Mouse (Mus musculus) MN1 (cell line): ENCODE measurements around the gene Il3.

Experiments used
- DNase-seq: peaks from one replicate; pipeline ENCODE4 v3.0.0-alpha.2; 2016; ENCODE audit warnings: low spot score

Gene Il3

DNA sequence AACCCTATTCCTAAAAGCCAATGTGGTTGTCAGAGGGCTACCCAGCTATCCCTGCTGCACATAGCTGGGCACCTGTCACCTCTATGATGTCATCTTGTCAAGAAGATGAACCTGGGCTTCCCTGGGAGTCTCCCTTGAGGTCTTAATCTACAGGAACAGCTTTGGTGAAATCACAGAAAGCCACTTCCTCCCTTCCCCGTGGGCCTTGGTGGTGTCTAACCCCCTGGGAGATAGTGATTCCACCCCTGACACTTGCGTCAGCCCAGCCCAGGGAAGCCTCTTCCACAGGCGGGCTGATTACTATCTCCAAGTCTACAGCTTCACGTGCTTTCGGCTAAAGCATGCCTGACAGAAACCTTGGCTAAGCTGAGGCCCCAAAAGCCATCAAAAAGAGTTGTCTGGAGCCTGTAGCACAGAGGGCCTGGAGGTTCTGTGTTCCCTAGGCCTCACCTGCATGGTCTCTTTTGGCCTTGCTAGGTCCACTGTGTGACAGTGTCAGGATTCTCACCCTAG lies 4.4 kb upstream of the Il3 start:
- DNase-seq, result no peak

DNA sequence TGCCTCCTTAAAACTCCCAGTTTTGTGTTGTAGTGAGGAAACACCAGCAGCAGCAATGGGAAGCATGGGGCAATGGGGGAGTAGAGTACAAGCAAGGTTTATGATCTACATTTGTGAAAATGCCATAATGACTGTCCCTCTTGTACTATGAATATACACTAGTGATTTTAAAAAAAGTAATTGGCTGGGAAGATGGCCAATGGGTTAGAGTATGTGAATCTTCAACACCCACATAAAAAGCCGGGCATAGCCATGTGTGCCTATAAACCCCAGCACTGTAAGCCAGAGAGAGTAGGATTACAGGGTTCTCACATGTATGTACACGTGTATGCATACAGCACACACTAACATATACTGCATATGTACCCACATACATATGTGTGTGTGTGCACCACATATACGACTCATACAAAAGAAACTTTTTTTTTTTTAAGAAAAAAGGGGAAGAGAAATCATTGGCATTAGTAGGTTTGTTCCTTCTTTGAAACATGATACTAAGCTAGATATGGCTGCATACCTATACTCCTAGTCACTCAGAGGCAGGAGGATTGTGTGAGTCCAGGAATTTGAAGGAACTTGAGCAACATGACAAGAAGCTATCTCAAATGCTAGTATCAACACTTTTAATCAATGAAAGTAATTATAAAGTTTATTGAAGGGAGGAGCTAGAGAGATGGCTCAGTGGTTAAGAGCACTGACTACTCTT lies 2.3 kb upstream of the Il3 start:
- DNase-seq, result no peak

DNA sequence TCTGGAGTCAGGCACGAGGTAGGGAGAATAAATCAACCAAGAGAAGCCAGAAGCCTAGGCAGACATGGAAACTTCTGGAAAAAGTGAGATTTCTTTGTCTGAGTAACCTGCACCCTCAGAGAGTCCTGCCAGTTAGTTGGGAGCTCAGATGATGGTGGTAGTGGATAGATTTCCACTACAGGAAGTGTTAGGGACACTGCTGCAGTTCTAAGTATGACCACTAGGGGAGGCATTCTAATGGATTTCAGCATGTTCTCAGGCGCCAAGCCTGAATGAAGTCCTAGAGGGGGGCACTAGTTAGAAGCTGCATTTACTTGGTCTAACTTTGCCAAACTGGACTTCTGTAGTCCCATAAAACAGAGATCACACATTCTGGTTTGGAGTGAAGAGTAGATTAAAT lies 2.5 kb downstream of the Il3 start:
- DNase-seq, result peak; percentile 59

DNA sequence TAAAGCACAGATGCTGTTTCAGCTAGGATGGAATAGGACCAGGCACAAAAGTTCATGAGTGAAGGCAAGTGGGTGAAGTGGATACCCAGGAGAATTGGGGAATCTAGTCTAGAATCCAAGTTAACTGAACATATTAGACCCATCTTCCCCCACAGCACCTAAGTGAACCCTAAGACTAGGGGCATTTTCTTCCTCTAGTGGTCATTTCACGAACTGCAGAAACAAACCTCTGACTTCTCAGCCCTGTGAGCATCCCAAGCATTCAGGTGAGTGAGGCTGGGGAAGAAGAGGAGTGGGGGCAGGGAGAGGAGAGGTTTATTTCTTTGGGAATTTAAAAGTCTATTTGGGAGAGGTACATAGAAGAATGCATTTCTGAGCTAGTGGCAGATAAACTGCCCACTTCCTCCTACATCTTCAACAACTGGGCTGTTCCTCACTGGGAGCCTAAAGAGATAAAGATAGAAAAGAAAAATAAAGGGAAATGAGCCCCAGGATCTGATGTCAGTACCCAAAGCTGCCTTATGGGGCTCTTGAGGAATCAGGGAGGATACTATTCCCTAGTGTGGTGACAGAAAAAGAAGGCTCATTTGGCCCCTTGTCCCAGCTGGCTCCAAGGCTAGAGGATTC lies 3.6 kb downstream of the Il3 start:
- no peak for DNase-seq

DNA sequence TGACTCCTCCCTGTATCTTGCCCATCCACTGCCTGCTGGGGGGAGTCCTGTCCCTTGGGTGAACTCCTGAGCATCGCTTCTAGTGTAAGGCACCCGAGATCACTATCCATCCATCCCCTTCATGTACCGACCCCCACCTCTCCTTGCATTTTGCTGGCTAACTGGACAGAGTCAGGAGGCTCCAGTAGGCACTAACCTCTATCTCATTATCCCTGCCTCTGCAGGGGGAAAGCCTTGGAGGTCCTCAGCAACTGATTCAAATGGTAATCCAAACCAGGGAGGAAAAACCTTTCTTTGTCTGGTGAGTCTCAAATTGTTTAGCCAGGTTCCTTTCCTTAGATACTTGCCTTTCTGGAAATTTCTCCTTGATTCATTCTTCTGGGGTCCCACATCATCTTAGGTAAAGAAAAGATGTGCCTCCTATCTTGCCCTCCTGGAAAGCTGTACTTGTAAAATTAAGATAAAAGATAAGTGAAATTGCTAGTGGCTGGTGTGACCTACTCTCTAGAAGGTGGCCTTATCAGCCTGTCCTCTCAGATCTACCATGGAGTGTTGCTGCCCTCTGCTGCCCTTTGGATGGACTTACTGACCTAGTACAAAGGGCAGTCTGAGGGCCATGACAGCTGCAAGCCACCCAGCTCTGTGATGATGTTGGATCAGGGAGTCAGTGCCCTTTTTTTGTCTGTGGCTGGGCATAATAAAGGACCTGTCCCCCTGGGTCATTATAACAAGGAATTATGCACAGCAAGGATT lies 10.3 kb downstream of the Il3 start:
- peak; percentile 95 for DNase-seq

DNA sequence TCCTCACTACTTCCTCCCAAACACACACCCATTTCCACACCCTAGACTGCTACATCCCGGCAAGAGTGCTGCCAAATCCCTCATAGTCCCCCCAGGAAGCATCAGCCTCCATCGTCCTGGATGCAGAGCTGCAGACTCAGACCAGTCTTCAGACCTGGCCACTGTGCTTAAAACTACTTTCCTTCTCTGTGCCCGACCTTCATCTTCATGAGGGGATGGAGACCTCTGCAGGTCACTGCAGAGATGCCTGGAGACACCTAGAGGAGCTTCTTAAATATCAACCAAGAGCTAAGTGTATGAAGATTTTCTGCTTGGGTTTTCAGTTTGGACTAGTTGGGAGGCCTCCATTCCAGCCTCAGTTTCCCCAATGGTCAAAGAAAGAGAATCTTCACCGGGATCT lies 13.0 kb downstream of the Il3 start:
- DNase-seq, result peak; percentile 80

DNA sequence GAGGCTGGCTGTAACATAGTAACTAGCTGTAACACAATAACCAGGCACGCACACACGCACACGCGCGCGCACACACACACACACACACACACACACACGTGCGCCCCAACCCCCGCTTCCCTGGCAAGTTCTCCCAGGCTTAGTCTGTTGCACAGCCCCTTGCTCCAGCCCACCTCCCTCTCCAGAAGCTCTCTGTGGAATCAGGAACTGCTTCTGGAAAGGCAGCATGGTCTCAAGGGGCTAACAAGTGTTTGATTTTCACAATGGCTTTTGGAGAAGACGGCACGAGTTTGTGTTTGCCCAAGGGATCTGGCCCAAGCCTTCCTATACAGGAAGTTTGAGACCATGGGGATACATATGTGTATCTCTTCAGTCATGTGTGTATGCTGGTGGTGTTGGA lies 16.5 kb downstream of the Il3 start:
- DNase-seq, result no peak

DNA sequence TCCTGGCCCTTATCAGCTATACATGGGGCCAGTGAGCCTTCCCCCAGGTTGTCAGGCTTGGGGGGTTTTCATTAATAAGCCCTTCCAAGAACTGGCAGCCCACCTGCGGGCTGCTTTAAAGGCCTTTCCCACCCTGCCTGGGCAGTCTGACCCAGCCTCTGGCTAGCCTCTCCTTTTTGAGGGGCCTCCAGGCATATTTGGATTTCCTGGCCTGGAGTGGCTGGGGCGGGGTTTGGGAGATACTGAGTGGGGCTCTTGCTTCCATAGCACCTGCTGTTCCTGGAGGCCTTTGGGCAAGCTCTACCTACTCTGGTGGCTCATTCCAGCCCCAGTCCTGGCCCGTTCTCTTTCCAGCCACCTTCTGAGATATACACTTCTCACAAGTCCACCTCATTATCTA lies 17.3 kb downstream of the Il3 start:
- no peak for DNase-seq

DNA sequence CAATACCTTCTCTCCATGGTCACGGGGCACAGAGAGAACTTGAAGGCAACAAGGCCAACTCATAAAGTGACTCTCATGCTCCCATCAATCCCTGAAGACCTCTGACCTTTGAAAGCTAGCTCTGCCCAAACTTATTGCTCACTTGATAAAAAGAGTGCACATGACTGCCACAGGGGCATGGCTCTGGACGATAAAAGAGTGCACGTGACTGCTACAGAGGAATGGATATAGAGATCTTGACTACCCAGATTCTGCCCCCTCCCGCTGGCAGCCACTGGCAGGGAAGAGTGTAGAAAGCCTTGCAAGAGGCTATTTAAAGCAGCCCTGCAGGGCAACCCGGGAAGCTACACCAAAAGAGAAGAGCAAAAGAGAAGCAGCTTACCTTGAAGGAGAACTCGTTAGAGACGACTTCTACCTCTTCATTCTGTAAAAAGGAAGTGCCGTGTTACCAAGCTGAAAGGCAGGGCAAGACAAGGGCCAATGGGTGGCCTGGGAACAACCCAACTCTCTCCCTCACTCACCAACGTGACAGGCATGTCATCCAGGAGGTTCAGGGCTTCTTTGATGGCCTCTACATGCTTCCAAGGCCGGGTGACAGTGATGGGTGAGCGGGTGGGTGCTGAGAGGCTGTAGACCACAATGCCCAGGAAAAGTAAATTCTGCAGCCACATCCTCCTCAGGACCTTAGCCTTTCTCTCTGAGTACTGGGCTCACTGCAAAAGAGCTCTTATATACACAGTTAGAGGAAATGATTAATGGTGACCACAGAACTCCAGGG lies 17.9 kb downstream of the Il3 start, which contains the start of gene Csf2:
Gene Csf2, minus strand, starts transcription at position 728 of the 778 bp plus-strand sequence.
- no peak for DNase-seq

DNA sequence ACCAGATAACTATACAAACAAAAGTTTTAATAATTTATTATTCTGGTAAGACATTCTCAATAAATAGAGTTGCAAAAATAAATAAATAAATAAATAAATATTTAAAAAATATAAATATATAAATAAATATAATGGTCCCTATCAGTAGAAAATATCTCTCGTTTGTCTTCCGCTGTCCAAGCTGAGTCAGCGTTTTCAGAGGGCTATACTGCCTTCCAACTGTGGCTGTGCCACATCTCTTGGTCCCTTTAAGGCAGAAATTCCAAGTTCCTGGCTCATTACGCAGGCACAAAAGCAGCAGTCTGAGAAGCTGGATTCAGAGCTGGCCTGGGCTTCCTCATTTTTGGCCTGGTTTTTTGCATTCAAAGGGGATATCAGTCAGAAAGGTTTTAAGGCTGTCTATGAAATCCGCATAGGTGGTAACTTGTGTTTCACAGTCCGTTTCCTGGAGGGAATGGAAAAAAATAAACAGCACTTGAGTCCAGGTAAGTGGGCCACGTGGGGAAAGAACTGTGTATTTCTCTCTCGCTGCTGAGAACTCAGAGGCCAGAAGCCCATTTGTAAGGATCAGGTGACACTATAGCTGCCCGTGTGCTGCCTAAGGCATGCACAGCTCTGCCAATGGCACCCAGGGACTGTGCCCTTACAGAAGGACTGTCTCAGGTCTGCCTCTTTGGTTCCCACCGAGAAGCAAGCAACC lies 19.7 kb downstream of the Il3 start:
- no peak for DNase-seq

DNA sequence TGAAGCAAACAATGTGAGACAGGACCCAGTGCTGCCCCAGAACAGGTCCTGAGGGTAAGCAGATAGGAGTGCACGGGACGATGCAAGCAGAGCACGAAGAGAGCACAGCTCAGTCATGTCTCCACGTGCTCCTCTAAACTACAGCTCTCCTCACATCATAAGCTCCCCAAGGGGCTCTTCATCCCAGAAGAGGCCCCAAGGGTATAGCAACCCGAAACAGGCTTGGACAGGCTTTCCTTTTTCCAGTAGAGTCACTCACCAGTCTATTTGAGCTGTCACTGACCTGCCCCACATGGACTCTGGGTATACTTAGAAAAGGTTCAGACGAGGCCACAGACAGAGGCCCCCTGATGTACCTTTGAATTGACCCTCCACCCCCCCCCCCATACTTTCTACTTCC lies 22.6 kb downstream of the Il3 start:
- no peak for DNase-seq

DNA sequence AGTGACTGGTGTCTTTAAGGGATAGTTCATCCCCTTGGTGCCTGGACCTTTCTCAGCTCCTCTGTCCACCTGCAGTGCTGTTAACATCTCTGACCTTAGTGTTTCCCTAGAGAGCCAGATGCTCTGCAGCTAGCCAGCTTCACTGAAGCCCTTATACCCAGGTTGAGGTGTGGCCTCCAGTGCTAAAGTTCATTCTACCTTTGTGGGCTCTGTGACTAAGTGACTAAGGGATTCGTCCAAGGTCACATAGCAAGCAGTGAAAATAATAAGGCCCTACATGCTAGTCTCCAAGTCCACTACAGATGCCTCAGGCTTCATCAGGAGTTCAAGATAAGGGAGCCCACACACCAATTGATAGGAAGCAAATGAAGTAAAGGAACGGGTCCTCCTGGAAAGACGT lies 24.6 kb downstream of the Il3 start:
- DNase-seq, result no peak

DNA sequence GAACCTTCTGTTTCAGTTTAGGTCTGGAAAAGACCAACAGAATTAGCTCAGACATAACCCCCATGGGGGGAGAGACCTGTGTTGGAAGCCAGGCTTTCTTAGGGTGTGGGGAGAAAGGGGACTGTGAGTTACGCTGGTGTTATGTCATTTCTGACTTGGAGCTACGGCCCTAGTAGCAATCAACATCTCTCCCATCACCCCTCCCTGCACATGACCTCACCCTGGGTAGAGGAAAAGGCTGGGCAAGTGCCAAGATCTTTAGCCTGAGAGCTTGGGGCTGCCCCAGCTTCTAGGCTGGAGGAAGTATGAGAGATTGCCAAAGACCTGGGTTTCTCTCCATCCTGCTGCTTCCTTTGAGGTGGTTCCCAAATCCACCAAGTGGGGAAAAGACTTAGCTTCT lies 30.1 kb downstream of the Il3 start:
- DNase-seq, result peak; percentile 74

DNA sequence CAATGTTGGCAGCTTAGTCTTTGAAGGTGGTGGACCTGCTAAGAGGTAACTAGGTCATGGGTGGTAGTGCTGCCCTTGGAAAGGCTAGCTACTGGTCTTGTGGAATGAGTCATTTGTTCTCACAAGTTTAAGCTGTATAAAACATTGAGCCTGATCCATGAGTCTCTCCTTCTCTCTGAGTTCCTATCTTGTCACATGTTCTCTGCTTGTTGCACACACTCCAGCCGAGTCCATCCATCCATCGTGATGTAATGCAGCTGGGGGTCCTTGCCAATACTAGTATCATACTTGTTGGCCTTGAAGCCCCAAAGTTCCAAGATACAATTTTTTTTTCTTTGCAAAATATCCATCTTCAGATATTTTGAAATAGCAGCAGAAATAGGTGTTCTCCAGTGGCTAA lies 39.6 kb downstream of the Il3 start:
- DNase-seq, result no peak

DNA sequence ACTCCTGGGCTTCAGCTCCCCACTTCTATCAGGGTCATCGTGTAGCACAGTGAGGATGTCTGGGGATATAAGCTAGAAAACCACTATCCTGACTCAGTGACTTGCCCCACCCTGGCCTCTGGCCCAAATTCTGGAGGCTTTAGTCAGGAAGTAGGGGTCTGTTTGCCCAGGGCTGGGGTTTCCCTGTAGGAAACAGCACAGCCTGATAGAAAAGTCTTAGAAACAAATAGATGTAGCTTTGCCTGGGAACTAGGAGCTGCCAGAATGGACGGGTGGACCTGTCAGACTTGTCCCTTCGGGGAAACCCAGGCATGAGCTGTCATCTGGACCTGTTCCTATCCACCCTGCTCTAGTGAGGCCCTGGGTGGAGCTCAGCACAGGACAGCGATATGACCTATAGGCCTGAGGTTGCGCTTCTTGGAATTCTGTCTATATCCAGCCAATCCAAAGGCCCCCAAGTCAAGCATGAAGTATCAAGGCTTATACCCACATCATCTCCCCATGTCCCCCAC lies 42.5 kb downstream of the Il3 start:
- DNase-seq, result no peak

DNA sequence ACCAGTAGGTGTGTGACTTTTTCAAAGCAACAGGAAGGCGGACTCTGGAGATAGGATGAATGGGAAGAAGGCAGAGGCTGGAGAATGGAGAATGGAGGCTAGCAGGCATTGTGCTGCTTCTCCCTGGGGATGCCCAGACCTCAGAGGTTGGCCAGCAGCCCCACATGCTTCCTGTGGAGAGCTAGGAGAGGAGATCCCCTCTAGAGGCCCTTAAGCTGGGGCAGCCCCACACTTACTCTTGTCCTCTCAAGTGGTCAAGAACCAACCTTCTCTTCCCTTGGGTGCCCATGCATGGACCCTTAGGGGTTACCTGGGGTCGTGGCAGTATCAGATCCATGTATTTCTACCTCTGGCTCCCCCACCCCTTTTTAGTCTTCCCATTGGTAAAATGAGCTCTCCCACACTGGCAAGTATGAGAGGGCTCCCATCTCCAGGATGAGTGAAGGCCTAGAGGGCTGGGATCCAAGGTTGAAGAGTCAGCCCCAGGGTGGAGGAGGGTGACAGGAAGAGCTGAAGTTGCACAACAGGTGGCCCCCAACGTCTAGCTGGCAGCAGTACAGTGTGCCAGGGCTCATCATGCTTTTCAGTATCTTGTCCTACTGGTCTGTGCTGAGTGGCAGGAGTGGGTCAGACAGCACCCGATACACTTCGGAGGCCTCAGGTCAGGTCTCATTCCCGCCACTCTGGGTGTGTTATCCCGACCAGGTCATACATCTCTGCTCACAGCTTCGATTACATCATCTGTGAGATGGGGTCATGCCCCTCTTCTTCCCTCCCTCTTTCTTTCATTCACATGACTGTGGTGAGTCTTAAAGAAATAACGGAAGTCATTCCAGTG lies 43.2 kb downstream of the Il3 start:
- no peak for DNase-seq

DNA sequence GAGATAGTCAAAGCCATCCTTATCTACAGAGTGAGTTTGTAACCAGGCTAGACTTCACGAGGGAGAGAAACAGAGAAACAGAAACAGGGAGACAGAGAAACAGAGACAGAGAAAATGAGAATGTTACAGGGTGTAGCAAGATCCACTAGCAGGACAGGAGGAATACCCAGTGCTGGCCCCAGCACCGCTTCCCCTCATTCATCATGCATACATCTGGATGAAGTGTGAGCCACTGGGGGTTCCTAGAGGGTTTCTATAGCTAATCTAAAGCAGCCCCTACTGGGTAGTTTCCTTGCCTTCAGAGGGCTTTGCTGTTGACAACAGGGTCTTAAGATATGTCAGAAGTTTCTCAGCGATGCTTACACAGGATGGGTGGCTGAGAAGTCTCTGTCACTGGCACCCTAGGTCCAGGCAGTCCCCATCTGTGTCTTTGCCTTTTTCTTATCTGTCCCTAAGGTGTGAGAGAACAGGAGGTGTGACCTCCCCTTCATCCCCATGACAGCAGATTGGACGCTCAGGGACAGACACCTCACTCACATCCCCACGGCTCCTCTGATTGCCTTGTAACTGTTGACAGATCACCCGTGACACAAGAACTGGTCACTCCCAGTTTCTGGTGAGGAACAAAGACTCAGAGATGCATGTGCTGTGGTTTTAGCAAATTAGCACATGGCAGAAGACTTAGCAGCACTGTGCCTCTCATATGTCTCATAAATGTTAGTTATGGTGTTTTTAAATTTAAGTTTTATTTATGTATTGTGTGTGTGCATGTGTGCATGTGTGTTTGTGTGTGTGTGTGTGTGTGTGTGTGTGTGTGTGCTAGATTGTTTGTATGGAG lies 47.0 kb downstream of the Il3 start:
- no peak for DNase-seq

DNA sequence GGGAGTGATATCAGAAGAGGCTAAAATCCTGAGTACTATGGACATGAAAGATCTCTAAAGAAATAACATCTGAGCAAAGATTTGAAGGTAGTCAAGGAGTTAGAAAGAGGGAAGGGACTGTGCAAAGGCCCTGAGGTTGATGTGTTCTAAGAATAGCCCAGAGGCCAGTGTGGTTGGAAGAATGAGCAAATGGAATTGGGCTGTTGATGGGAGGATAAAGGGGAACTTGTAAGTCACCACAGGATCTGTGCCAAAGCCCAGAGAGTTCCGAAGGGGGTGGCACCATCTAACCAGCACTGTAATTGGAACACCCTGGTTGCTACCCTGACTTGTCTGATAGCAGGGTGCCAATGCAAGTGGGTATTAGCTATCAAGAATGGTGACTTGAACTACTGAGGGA lies 47.9 kb downstream of the Il3 start:
- DNase-seq, result no peak

DNA sequence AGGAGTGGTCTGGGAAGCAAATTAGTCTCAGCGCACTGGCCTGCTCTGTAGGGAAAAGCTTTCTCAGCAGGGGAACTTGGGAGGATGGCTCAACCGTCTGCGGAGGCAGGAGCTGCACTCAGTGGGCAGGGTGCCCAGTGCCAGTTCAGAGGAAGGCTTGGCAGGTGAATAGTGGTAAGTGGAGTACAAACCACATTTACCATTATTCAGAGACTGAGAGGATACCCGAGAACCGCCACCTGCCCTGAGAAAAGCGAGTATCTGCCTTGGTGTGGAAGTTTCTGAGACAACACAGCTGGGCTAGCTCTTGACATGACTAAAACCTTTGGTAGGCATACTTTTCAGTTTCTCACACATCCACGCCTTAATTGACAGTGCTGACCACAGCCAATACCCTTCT lies 49.7 kb downstream of the Il3 start:
- DNase-seq, result peak; percentile 20

DNA sequence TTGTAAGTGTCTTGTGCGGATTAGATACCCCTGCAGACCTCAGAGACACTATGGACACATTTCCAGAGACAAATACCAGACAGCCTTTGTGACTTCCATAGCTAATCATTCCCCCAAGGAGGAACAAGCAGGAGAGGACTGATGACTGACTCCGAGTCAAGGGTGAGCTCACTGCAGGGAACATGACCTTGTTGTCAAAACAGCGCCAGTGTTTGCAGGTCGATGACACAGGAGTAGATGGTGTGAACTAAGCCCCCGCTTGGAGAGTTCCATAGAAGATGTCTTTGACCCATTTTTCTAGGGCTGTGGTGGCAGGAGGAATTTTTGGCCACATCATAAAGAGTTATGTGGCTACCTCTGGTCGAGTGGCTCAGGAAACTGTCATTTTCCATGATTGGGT lies 51.0 kb downstream of the Il3 start:
- no peak for DNase-seq
